Mouse (Mus musculus): ENCODE measurements around the gene Twist1. TPM values are rescaled to one million over a fixed set of nuclear protein-coding genes. Genes with fewer than 3 reads are reported as not detected.

Twist1 gene
- 1 to 10 TPM in 1 of 2 experiments, under 1 TPM in 1; 0.51 to 1.3 TPM for total RNA-seq (2021)
- long read RNA-seq, experiment 1 = 0 reads
- long read RNA-seq, experiment 2, partial matches to known transcripts = 0 of 3 reads
- long read RNA-seq, experiment 2, other reads (novel, unspliced or antisense) = 0 of 3 reads

GRCm38 (mm10) chr12:33957400-33958240, at the start of gene Twist1:
Twist1 (plus strand) TSS chr12:33957671.
- no peak for DNase-seq (ENCODE audit: low spot score in 2 of 2)
- intact Hi-C loops (cut with DNase I) = loop anchor here (10.0 kb wide), 1 partner anchor 697 kb away; no protein-coding TSS in a partner anchor

GRCm38 (mm10) chr12:33926751-33927150, 30.7 kb upstream of the Twist1 start:
- intact Hi-C loops (cut with DNase I) = no loop called here
- no peak for DNase-seq (ENCODE audit: low spot score in 2 of 2)

GRCm38 (mm10) chr12:33927334-33928098, 30.0 kb upstream of the Twist1 start:
- DNase-seq (ENCODE audit: low spot score in 2 of 2) = no peak
- intact Hi-C loops (cut with DNase I) = no loop called here

- DNase-seq (ENCODE audit: low spot score in 2 of 2) = no peak
- intact Hi-C loops (cut with DNase I) = no loop called here
Observed at GRCm38 (mm10) chr12:33928331-33929192, 28.9 kb upstream of the Twist1 start, which contains the start of gene Ferd3l. Ferd3l (plus strand) TSS chr12:33928425.

- intact Hi-C loops (cut with DNase I) = loop anchor here (5.0 to 10.0 kb wide), 2 partner anchors 471 to 702 kb away; no protein-coding TSS in a partner anchor
- no peak for DNase-seq (ENCODE audit: low spot score in 2 of 2)
Observed at GRCm38 (mm10) chr12:33952843-33953242, 4.6 kb upstream of the Twist1 start.

- intact Hi-C loops (cut with DNase I) = loop anchor here (5.0 to 10.0 kb wide), 2 partner anchors 473 to 700 kb away; no protein-coding TSS in a partner anchor
- DNase-seq (ENCODE audit: low spot score in 2 of 2) = no peak
Observed at GRCm38 (mm10) chr12:33954931-33955565, 2.4 kb upstream of the Twist1 start.

GRCm38 (mm10) chr12:33955606-33956295, 1.7 kb upstream of the Twist1 start:
- DNase-seq (ENCODE audit: low spot score in 2 of 2) = no peak

GRCm38 (mm10) chr12:33956576-33957399, 683 bp upstream of the Twist1 start:
- intact Hi-C loops (cut with DNase I) = loop anchor here (10.0 kb wide), 1 partner anchor 698 kb away; no protein-coding TSS in a partner anchor

More at GRCm38 (mm10) chr12:33955606-33956295, 1.7 kb upstream of the Twist1 start:
- intact Hi-C loops (cut with DNase I) = loop anchor here (10.0 kb wide), 1 partner anchor 699 kb away; no protein-coding TSS in a partner anchor

GRCm38 (mm10) chr12:33958241-33959194, 1.0 kb downstream of the Twist1 start:
- no peak for DNase-seq (ENCODE audit: low spot score in 2 of 2)
- intact Hi-C loops (cut with DNase I) = loop anchor here (10.0 kb wide), 1 partner anchor 696 kb away; no protein-coding TSS in a partner anchor

More at GRCm38 (mm10) chr12:33956576-33957399, 683 bp upstream of the Twist1 start:
- no peak for DNase-seq (ENCODE audit: low spot score in 2 of 2)

GRCm38 (mm10) chr12:33959206-33959605, 1.7 kb downstream of the Twist1 start:
- intact Hi-C loops (cut with DNase I) = loop anchor here (10.0 kb wide), 1 partner anchor 696 kb away; no protein-coding TSS in a partner anchor
- DNase-seq (ENCODE audit: low spot score in 2 of 2) = no peak

- intact Hi-C loops (cut with DNase I) = loop anchor here (10.0 kb wide), 1 partner anchor 695 kb away; no protein-coding TSS in a partner anchor
- DNase-seq (ENCODE audit: low spot score in 2 of 2) = no peak
Observed at GRCm38 (mm10) chr12:33959846-33960245, 2.4 kb downstream of the Twist1 start.

GRCm38 (mm10) chr12:33961013-33961412, 3.5 kb downstream of the Twist1 start:
- no peak for DNase-seq (ENCODE audit: low spot score in 2 of 2)
- intact Hi-C loops (cut with DNase I) = no loop called here

- intact Hi-C loops (cut with DNase I) = no loop called here
- no peak for DNase-seq (ENCODE audit: low spot score in 2 of 2)
Observed at GRCm38 (mm10) chr12:33962118-33962772, 4.8 kb downstream of the Twist1 start.

GRCm38 (mm10) chr12:33962773-33963130, 5.3 kb downstream of the Twist1 start:
- intact Hi-C loops (cut with DNase I) = no loop called here
- no peak for DNase-seq (ENCODE audit: low spot score in 2 of 2)

- DNase-seq (ENCODE audit: low spot score in 2 of 2) = no peak
- intact Hi-C loops (cut with DNase I) = no loop called here
Observed at GRCm38 (mm10) chr12:33963671-33964369, 6.3 kb downstream of the Twist1 start.
